ENCODE assay signal across 16 mouse cellular contexts in the genomic region with DNA sequence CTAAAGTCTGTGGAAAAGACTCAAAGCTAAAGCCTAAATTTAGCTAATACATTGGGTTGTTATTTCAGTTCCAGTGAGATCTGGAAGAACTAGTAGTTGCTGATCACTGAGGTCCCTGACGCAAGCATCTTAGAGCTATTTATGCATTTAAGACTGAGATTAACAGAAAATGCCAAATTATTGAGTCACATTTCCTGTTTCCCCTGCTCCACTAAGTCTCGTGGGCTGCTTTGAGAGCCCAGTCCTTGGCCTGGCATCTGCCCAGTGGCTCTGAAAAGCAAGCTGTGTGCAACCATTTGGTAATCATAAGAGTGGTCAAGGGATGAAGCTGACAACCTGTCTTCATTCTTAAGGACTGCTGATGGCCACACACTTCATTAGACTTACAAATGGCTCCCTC. TPM values are rescaled to one million over a fixed set of nuclear protein-coding genes. Genes with fewer than 3 reads are reported as not detected.
DNase-seq lines count a peak whose midpoint lies in the region; ATAC-seq lines count a peak whose summit lies in the region.
"Had no signal": no experiment of that assay in that cellular context is flagged by ENCODE, and none has a peak within 500 bp of the region (broad histone marks: within the 10 kb centered on the region; RNA-seq: fewer than 3 reads in every experiment).

No protein-coding gene starts in this region.

- ATAC-seq in heart, embryonic 12.5 days (ENCODE audit: insufficient number of reproducible peaks, low FRiP score) = no peak
- ATAC-seq in common myeloid progenitor, adult 5-6 weeks (replicated peaks; ENCODE audit: low read depth, poor library complexity, severe bottlenecking) = peak; percentile 73
- ATAC-seq in kidney, embryonic 16.5 days (ENCODE audit: low FRiP score, low TSS enrichment) = no peak
- ATAC-seq in midbrain, embryonic 16.5 days = no peak

- 0 out of 2 replicates have a peak, but pooled peaks cover 3% of the 10 kb centered on the region for H3K9me3 ChIP-seq in heart, embryonic 12.5 days (replicated peaks)
- no peaks in the 10 kb centered on the region for H3K9me3 ChIP-seq in kidney, embryonic 16.5 days (ENCODE audit: low read length)
- no peaks in the 10 kb centered on the region for H3K9me3 ChIP-seq in midbrain, embryonic 16.5 days (replicated peaks; ENCODE audit: control insufficient read depth, low read length, poor library complexity, severe bottlenecking)
- H3K9me3 ChIP-seq: neural tube, embryonic 13.5 days had no signal

- no peak overlapping the region for H3K9ac ChIP-seq in heart, embryonic 12.5 days
- H3K9ac ChIP-seq in kidney, embryonic 16.5 days (replicated peaks; ENCODE audit: low read length) = no peak overlapping the region
- H3K9ac ChIP-seq in midbrain, embryonic 16.5 days (ENCODE audit: low read depth, low read length) = no peak overlapping the region
- H3K9ac ChIP-seq: neural tube, embryonic 13.5 days had no signal

- H3K4me2 ChIP-seq in heart, embryonic 12.5 days = no peak overlapping the region
- H3K4me2 ChIP-seq in kidney, embryonic 16.5 days (replicated peaks; ENCODE audit: low read depth, low read length) = no peak overlapping the region
- H3K4me2 ChIP-seq in midbrain, embryonic 16.5 days (ENCODE audit: low read length) = no peak overlapping the region
- H3K4me2 ChIP-seq: neural tube, embryonic 13.5 days had no signal

- peak; percentile 96 for DNase-seq in heart, adult 11 months
- DNase-seq in 416B (ENCODE audit: low read depth) = peak; percentile 94
- no peak for DNase-seq in thymus, postnatal 25 days
- DNase-seq in retina, embryonic 14.5 days (ENCODE audit: low spot score) = no peak
- DNase-seq: adrenal gland, adult 8-10 months; left cerebral cortex, postnatal 4 days; right cerebral cortex, postnatal 4 days; thymus, adult 18-20 months had no signal

- peaks cover 5% of the 10 kb centered on the region; the same call in 1 of the 2 replicates for H3K4me1 ChIP-seq in heart, embryonic 12.5 days (replicated peaks)
- peaks cover 16% of the 10 kb centered on the region for H3K4me1 ChIP-seq in kidney, embryonic 16.5 days (ENCODE audit: insufficient read depth, low read length)
- no peaks in the 10 kb centered on the region for H3K4me1 ChIP-seq in midbrain, embryonic 16.5 days (ENCODE audit: control insufficient read depth, insufficient read depth, low read length)
- H3K4me1 ChIP-seq: neural tube, embryonic 13.5 days had no signal

- no peaks in the 10 kb centered on the region for H3K27me3 ChIP-seq in heart, embryonic 12.5 days (replicated peaks)
- no peaks in the 10 kb centered on the region for H3K27me3 ChIP-seq in kidney, embryonic 16.5 days (ENCODE audit: insufficient read depth, low read length)
- H3K27me3 ChIP-seq in midbrain, embryonic 16.5 days (ENCODE audit: control insufficient read depth, insufficient read depth, low read depth, low read length) = no peaks in the 10 kb centered on the region
- H3K27me3 ChIP-seq: neural tube, embryonic 13.5 days had no signal

- no peaks in the 10 kb centered on the region for H3K36me3 ChIP-seq in heart, embryonic 12.5 days
- no peaks in the 10 kb centered on the region for H3K36me3 ChIP-seq in kidney, embryonic 16.5 days (ENCODE audit: insufficient read depth, low read length)
- H3K36me3 ChIP-seq in midbrain, embryonic 16.5 days (ENCODE audit: control insufficient read depth, insufficient read depth, low read length) = no peaks in the 10 kb centered on the region
- H3K36me3 ChIP-seq: neural tube, embryonic 13.5 days had no signal

- H3K4me3 ChIP-seq in heart, embryonic 12.5 days = no peak overlapping the region
- H3K4me3 ChIP-seq in kidney, embryonic 16.5 days (ENCODE audit: low read length) = no peak overlapping the region
- no peak overlapping the region for H3K4me3 ChIP-seq in midbrain, embryonic 16.5 days (ENCODE audit: low read depth, low read length)
- H3K4me3 ChIP-seq: neural tube, embryonic 13.5 days had no signal

- WGBS in heart, embryonic 12.5 days = 35% methylated on average over 2 of the region's 2 CpGs
- 28% methylated on average over 2 of the region's 2 CpGs for WGBS in kidney, embryonic 16.5 days
- WGBS in midbrain, embryonic 16.5 days = 45% methylated on average over 2 of the region's 2 CpGs

- H3K27ac ChIP-seq in heart, embryonic 12.5 days (ENCODE audit: poor library complexity, severe bottlenecking) = no peak overlapping the region
- H3K27ac ChIP-seq in kidney, embryonic 16.5 days (ENCODE audit: low read length) = peak overlapping the region; percentile 71; the same call in 1 of the 2 replicates
- no peak overlapping the region for H3K27ac ChIP-seq in midbrain, embryonic 16.5 days (ENCODE audit: low read length)
- H3K27ac ChIP-seq: neural tube, embryonic 13.5 days had no signal

RNA-seq across cellular contexts. Expression of a gene that starts 8.3 kb away (rescaled TPM):
- polyA plus RNA-seq in heart, embryonic 12.5 days (2016; fragmentation: Nextera tagmentation; extraction: Ambion mirVana) = not detected in 2 replicates
- total RNA-seq in common myeloid progenitor, adult 5-6 weeks (2017) = not detected in 2 replicates
- not detected in 2 replicates for polyA plus RNA-seq in kidney, embryonic 16.5 days (2015; fragmentation: Nextera tagmentation; extraction: Ambion mirVana)
- polyA plus RNA-seq in midbrain, embryonic 16.5 days (2015; fragmentation: Nextera tagmentation; extraction: Ambion mirVana) = not detected in 2 replicates
- total RNA-seq: adrenal gland, adult 8-10 months; left cerebral cortex, postnatal 4 days had no signal
- polyA plus RNA-seq: forebrain, embryonic 11.5 days; heart, embryonic 16.5 days; neural tube, embryonic 13.5 days had no signal

RNA-seq across cellular contexts. Expression of a gene that starts 27.8 kb away (rescaled TPM):
- polyA plus RNA-seq in heart, embryonic 12.5 days (2016; fragmentation: Nextera tagmentation; extraction: Ambion mirVana) = 0.33 TPM in 1 of 2 replicates, not detected in the other
- total RNA-seq in common myeloid progenitor, adult 5-6 weeks (2017) = not detected in 2 replicates
- polyA plus RNA-seq in kidney, embryonic 16.5 days (2015; fragmentation: Nextera tagmentation; extraction: Ambion mirVana) = not detected in 2 replicates
- not detected in 2 replicates for polyA plus RNA-seq in midbrain, embryonic 16.5 days (2015; fragmentation: Nextera tagmentation; extraction: Ambion mirVana)
- total RNA-seq: adrenal gland, adult 8-10 months; left cerebral cortex, postnatal 4 days had no signal
- polyA plus RNA-seq: forebrain, embryonic 11.5 days; heart, embryonic 16.5 days; large intestine, adult 2 months; neural tube, embryonic 13.5 days had no signal

Comparison
In these comparisons a context has a peak if more than half of its experiments do, and no peak if none do; other contexts are left out.
1. DNase-seq: peak in heart, adult 11 months (single experiment) and 416B (single experiment); none in thymus, postnatal 25 days (single experiment) and retina, embryonic 14.5 days (single experiment).